Mouse (Mus musculus) stomach, embryonic 15.5 days (tissue): Measurements from ENCODE around the gene Ss18l1. TPM values are rescaled to one million over a fixed set of nuclear protein-coding genes. Genes with fewer than 3 reads are reported as not detected.

Experiments used
- ATAC-seq: fragments of 200-750 bp; cut with Nextera tagmentation; 2 replicates; pipeline ENCODE4 v1.8.0; 2017; ENCODE audit warnings: low read depth, moderate number of reproducible peaks, moderate TSS enrichment; ENCODE audit not compliant: insufficient read depth, low FRiP score
- H3K27ac ChIP-seq: fragments of 300-500 bp; sonication (generic); 2 replicates; pipeline ENCODE4 v1.5.1; 2015; ENCODE audit warnings: mild to moderate bottlenecking, inconsistent platforms
- H3K27me3 ChIP-seq: fragments of 300-500 bp; sonication (generic); replicated peaks from 2 replicates; pipeline ENCODE4 v1.6.1; 2015; ENCODE audit warnings: inconsistent platforms
- H3K36me3 ChIP-seq: fragments of 300-500 bp; sonication (generic); 2 replicates; pipeline ENCODE4 v1.6.1; 2015; ENCODE audit warnings: inconsistent platforms
- H3K4me1 ChIP-seq: fragments of 300-500 bp; sonication (generic); 2 replicates; pipeline ENCODE4 v1.6.1; 2015; ENCODE audit warnings: inconsistent platforms
- H3K4me2 ChIP-seq: fragments of 300-500 bp; sonication (generic); 2 replicates; pipeline ENCODE4 v1.6.1; 2015; ENCODE audit warnings: mild to moderate bottlenecking, inconsistent platforms
- H3K4me3 ChIP-seq: fragments of 300-500 bp; sonication (generic); replicated peaks from 2 replicates; pipeline ENCODE4 v1.5.1; 2015; ENCODE audit warnings: inconsistent platforms
- H3K9ac ChIP-seq: fragments of 300-500 bp; sonication (generic); 2 replicates; pipeline ENCODE4 v1.6.1; 2015; ENCODE audit warnings: inconsistent platforms
- H3K9me3 ChIP-seq: fragments of 300-500 bp; sonication (generic); 2 replicates; pipeline ENCODE4 v1.6.1; 2016; ENCODE audit warnings: inconsistent platforms
- WGBS: fragments of 180-500 bp; shearing (Covaris S2); methylation state at CpG from one replicate; pipeline ENCODE4 v1.1.7; 2015; 5-methylcytosine and 5-hydroxymethylcytosine counted together
- polyA plus RNA-seq: library from polyadenylated mRNA; unstranded; fragments of >200 nt; fragmentation: Nextera tagmentation; extraction: Ambion mirVana; gene quantifications from 2 replicates; pipeline ENCODE4 v1.2.1, GENCODE M21; 2015

Ss18l1 gene
- polyA plus RNA-seq, result 4.1 and 4.4 TPM in 2 replicates

DNA sequence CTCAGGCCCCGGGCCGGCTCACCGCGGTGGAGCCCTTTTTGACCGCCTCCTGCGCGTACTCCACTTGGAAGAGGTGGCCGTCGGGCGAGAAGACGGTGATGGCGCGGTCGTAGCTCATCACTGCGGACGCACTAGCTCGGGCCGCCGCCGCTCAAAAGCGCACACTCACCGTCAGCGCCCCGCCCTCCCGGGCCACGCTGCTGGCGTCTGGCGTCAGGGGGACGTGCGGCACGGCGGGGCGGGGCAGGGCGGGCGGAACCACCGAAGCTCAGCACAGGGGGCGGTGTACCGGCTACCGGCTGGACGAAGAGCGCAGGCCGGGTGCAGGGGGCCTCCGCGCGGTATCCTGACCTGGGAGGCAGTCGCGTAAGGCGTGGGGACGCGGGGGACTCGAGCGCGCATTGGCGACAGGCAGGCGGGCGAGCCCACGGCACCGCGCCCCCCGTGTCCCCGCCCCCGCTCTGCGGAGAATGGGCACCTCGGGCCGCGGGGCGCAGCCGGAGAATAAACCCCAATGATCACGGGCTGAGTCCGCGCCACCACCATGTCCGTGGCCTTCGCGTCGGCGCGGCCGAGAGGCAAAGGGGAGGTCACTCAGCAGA is at the start of gene Ss18l1, which contains the start of gene Psma7:
Gene Ss18l1, plus strand, starts transcription at position 254 of the 602 bp plus-strand sequence.
Gene Psma7, minus strand, starts transcription at position 178 of the 602 bp plus-strand sequence.
- Histone ChIP-seq H3K9me3 (no peaks in the 10 kb centered on the region), H3K9ac (peak within 1 kb of the TSS; percentile 85), H3K4me2 (peak within 1 kb of the TSS; percentile 97), H3K4me1 (peaks cover 19% of the 10 kb centered on the region), H3K36me3 (peaks cover 14% of the 10 kb centered on the region), H3K4me3 (peak within 1 kb of the TSS; percentile 90), H3K27ac (peak within 1 kb of the TSS; percentile 92), H3K27me3 (no peaks in the 10 kb centered on the region)
- under 1% methylated on average over 77 of the region's 78 CpGs for WGBS
- peak; percentile 97 for ATAC-seq

DNA sequence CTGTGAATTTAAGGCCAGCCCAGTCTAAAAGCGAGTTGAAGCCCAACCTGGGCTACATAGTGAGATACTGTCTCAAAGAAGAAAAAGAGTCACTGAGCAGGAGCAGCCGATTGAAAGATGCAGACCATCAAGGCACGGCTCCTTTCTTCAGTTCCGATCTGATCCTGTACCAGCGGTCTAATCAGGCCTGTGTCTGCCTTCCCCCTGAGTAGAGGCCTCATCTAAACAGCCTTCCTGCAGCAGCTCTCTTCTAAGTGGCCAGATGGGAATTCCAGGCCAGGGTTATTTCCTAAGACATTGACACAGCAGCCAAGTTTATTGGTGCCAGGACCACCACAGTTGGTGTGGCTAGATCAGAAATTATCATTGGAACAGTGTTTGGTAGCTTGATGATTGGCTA is 49.2 kb upstream of the Ss18l1 start:
- no peak for ATAC-seq
- no peaks in the 10 kb centered on the region for H3K36me3 ChIP-seq
- no peaks in the 10 kb centered on the region for H3K9me3 ChIP-seq
- no peak overlapping the region for H3K9ac ChIP-seq
- H3K27me3 ChIP-seq, result no peaks in the 10 kb centered on the region
- no peak overlapping the region for H3K27ac ChIP-seq
- H3K4me1 ChIP-seq, result no peaks in the 10 kb centered on the region
- no peak overlapping the region for H3K4me2 ChIP-seq
- 83% methylated on average over 5 of the region's 5 CpGs for WGBS
- no peak overlapping the region for H3K4me3 ChIP-seq

DNA sequence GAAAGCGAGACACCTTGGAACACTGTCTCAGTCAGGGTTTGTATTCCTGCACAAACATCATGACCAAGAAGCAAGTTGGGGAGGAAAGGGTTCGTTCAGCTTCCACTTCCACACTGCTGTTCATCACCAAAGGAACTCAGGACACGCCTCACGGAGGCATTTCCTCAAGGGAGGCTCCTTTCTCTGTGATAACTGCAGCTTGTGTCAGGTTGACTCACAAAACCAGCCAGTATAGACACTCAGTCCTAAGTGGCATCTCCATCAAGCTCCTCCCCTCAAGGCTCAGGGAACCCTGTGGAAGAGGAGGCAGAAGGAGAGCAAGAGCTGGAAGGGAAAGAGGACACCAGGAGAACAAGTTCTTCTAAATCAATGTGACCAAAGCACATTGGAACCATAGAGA is 43.9 kb upstream of the Ss18l1 start:
- Histone ChIP-seq H3K9ac (no peak overlapping the region), H3K27me3 (no peaks in the 10 kb centered on the region), H3K9me3 (no peaks in the 10 kb centered on the region), H3K36me3 (no peaks in the 10 kb centered on the region), H3K4me2 (no peak overlapping the region), H3K4me1 (no peaks in the 10 kb centered on the region), H3K27ac (no peak overlapping the region), H3K4me3 (no peak overlapping the region)
- no peak for ATAC-seq
- 67% methylated on average over 4 of the region's 4 CpGs for WGBS

DNA sequence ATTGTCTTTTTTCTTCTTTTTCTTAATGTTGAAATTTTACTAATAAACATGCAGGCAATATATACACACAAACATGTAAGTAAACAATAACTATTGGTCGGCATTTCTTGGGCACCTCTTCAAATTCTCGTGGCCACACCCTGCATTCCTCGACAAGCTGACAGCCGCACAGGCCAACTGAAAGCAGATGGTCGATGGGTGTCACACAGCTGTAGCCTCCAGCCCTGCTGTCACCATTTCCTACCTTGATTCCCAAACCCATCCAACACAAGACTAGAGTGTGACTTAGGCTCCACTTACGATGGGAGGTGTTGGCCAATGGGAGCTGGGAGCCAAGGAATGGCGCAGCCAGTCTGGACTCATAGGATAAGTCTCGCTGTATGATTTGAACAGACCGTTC is 40.7 kb upstream of the Ss18l1 start:
- Histone ChIP-seq H3K9me3 (no peaks in the 10 kb centered on the region), H3K4me3 (no peak overlapping the region), H3K27ac (no peak overlapping the region), H3K4me1 (no peaks in the 10 kb centered on the region), H3K36me3 (no peaks in the 10 kb centered on the region), H3K27me3 (no peaks in the 10 kb centered on the region), H3K4me2 (no peak overlapping the region), H3K9ac (no peak overlapping the region)
- 84% methylated on average over 9 of the region's 9 CpGs for WGBS
- ATAC-seq, result no peak

DNA sequence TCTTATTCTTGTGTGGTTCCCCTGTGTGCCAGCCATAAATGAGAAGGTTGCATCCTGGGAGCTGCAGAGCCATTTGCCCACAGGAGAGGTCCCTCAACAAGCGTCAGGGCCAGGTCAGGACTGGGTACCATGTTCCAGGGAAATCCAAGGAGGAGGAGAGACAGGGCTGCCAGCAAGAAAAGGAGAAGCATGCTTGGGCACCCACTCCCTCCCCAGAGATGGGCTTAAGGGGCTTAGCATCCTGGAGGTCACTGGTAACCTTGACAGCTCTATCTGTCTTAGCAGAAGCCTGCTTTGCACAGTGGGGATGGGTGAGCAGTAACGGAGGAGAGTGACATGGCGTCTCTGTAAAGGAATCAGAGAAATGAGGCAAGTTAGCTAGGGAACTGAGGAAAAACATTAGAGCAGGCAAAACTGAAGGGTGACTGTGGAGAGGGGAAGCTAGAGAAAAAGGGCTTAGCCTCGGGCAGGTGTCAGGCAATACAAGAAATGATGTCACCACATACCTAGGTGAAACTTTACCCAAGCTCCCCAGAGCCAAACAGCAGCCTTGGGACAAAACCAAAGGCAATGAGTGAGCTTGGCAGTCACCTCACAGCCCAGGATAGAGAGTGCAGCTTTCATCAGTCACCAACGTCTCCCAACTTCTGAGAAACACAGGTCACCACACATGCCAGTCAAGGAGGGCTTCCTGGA is 36.5 kb upstream of the Ss18l1 start:
- Histone ChIP-seq H3K9ac (no peak overlapping the region), H3K27ac (no peak overlapping the region), H3K27me3 (no peaks in the 10 kb centered on the region), H3K4me3 (no peak overlapping the region), H3K36me3 (no peaks in the 10 kb centered on the region), H3K4me2 (no peak overlapping the region), H3K9me3 (no peaks in the 10 kb centered on the region), H3K4me1 (no peaks in the 10 kb centered on the region)
- no peak for ATAC-seq
- WGBS, result 54% methylated on average over 5 of the region's 5 CpGs

DNA sequence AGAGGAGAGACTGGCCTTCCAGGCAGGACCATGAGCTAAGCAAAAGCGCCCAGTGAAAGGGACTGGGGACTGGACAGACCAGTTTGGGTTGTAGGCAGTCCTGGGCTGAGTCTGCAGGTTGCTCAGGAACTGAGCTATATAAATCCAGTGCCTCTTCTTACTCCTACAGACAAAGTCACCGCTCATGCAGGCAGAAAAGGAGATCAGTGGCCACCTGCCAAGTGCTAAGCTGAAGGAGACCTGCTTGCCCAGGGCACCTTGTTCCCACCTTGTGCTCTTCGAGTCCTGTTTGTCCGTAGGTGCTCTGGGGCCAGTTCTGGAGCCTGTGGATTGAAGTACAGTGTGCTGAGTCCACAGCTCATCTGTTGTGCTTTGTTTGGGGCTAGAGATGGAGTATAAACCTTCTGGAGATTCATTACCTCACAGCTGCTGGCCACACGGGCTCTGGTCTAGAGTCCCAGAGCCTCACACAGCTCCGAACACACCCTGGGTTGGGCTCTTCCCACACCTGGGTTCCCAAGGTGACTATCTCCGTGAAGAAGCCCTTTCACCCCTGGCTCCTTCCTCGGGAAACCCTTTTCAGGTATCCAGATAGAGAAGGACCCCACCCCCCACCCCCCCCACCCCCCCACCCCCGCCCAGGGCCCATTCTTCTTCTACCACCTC is 35.8 kb upstream of the Ss18l1 start:
- no peak overlapping the region for H3K4me2 ChIP-seq

DNA sequence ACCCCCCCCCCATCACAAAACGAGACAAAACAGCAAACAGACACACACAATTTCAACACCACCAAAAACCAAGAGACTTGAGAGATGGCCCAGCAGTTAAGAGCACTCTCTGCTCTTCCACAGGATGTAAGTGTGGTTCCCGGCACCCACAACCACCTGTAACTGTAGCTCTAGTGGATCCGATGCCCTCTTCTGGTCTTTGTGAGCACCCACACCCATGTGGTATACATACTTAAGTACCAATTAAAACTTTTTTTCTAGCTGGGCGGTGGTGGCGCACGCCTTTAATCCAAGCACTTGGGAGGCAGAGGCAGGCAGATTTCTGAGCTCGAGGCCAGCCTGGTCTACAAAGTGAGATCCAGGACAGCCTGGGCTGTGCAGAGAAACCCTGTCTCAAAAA is 31.6 kb upstream of the Ss18l1 start:
- Histone ChIP-seq H3K4me3 (no peak overlapping the region), H3K9ac (no peak overlapping the region), H3K27ac (no peak overlapping the region), H3K9me3 (no peaks in the 10 kb centered on the region), H3K27me3 (no peaks in the 10 kb centered on the region), H3K36me3 (no peaks in the 10 kb centered on the region), H3K4me1 (no peaks in the 10 kb centered on the region), H3K4me2 (no peak overlapping the region)
- no peak for ATAC-seq
- 87% methylated on average over 7 of the region's 7 CpGs for WGBS

More for the DNA sequence above, 35.8 kb upstream of the Ss18l1 start:
- Histone ChIP-seq H3K9ac (no peak overlapping the region), H3K4me3 (no peak overlapping the region), H3K9me3 (no peaks in the 10 kb centered on the region), H3K4me1 (no peaks in the 10 kb centered on the region), H3K36me3 (no peaks in the 10 kb centered on the region), H3K27ac (no peak overlapping the region), H3K27me3 (no peaks in the 10 kb centered on the region)
- ATAC-seq, result peak; percentile 63
- 38% methylated on average over 9 of the region's 9 CpGs for WGBS

DNA sequence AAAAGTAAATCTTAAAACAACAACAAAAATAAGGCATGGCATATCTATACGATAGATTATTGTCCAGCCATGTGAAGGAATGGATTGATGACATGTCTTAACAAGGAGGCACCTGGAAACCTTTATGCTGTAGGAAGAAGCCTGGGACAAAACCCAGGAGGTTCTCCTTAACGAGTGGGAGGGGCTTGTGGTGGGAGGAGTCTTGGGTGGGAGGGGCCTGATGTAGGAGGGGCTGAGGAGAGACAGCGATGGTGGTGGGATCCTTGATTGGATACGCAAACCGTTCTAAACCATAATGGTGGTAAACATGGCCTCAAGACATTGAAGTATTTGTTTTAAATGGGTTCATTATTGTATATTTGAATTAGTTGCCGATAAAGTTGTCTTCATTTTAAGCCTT is 30.9 kb upstream of the Ss18l1 start:
- ATAC-seq, result no peak
- Histone ChIP-seq H3K9me3 (no peaks in the 10 kb centered on the region), H3K4me1 (no peaks in the 10 kb centered on the region), H3K36me3 (no peaks in the 10 kb centered on the region), H3K4me3 (no peak overlapping the region), H3K27me3 (no peaks in the 10 kb centered on the region), H3K9ac (no peak overlapping the region), H3K4me2 (no peak overlapping the region), H3K27ac (no peak overlapping the region)
- WGBS, result 81% methylated on average over 6 of the region's 6 CpGs

DNA sequence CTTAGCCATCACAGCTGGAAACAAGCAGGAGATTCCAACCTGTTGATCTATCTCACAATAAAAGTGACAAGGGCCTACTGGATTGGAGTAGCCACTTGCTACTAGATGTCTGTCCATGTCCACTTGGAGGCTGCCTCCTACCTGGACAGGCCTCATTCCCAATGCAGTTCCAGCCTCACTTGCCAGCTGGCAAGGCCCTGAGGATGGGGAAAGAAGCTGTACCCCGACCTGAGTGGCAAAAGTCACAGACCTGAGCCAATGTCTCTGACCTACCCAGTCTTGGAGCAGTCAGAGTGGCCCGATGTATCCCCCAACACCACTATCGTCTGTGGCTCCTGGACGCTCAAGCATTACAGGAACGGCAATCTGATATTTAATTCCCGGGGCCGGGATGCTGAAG is 28.6 kb upstream of the Ss18l1 start:
- Histone ChIP-seq H3K36me3 (no peaks in the 10 kb centered on the region), H3K27ac (no peak overlapping the region), H3K9ac (no peak overlapping the region), H3K27me3 (no peaks in the 10 kb centered on the region), H3K9me3 (no peaks in the 10 kb centered on the region), H3K4me1 (peaks cover 7% of the 10 kb centered on the region), H3K4me3 (no peak overlapping the region), H3K4me2 (no peak overlapping the region)
- no peak for ATAC-seq
- WGBS, result 91% methylated on average over 7 of the region's 7 CpGs

DNA sequence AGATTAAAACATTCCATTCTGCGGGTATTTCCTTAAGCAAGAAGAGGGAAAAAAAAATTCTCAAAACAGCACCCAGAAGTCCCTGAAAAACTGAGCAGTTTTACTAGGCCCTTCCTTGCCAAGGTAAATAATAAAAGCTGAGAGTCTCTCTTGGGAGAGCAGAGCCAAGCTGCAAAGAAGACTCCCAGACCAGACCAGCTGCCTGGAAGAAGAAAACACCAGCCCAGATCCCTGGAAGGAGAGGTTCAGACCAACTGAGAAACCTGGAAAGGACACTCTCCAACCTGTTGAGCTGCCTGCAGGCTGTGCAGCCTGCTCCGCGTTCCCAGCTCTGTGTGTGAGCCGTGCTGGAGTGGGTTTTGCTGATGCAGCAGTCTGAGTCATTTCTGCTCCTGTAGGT is 24.7 kb upstream of the Ss18l1 start:
- no peak overlapping the region for H3K4me2 ChIP-seq
- H3K9ac ChIP-seq, result no peak overlapping the region
- H3K4me3 ChIP-seq, result no peak overlapping the region
- no peak overlapping the region for H3K27ac ChIP-seq
- H3K27me3 ChIP-seq, result peaks cover 4% of the 10 kb centered on the region; the same call in 1 of the 2 replicates
- no peaks in the 10 kb centered on the region for H3K36me3 ChIP-seq
- no peaks in the 10 kb centered on the region for H3K9me3 ChIP-seq
- 48% methylated on average over 4 of the region's 4 CpGs for WGBS
- ATAC-seq, result no peak
- H3K4me1 ChIP-seq, result peaks cover 7% of the 10 kb centered on the region

DNA sequence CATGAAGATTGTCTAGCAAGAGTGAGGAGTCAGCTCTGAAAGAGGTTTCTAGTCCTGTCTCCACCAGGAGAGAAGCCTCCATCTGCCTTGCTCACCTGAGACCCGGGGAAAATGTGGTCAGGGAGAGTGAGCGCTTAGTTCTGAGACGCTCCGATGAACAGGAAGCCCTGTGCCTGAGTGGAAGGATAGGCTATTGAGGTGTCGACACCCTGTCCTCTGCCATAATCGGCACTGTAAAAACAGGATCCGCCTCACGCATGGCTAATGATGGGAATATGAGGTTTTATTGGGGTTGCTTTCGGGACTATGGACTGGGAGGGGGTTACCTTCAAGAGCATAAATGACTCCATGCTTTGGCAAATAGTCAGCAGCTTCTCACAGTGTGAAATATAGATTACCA is 23.7 kb upstream of the Ss18l1 start:
- Histone ChIP-seq H3K27ac (no peak overlapping the region), H3K4me1 (peaks cover 7% of the 10 kb centered on the region), H3K36me3 (no peaks in the 10 kb centered on the region), H3K4me3 (no peak overlapping the region), H3K9ac (no peak overlapping the region), H3K9me3 (no peaks in the 10 kb centered on the region), H3K27me3 (peaks cover 7% of the 10 kb centered on the region; the same call in 1 of the 2 replicates), H3K4me2 (no peak overlapping the region)
- WGBS, result 82% methylated on average over 9 of the region's 9 CpGs
- no peak for ATAC-seq

DNA sequence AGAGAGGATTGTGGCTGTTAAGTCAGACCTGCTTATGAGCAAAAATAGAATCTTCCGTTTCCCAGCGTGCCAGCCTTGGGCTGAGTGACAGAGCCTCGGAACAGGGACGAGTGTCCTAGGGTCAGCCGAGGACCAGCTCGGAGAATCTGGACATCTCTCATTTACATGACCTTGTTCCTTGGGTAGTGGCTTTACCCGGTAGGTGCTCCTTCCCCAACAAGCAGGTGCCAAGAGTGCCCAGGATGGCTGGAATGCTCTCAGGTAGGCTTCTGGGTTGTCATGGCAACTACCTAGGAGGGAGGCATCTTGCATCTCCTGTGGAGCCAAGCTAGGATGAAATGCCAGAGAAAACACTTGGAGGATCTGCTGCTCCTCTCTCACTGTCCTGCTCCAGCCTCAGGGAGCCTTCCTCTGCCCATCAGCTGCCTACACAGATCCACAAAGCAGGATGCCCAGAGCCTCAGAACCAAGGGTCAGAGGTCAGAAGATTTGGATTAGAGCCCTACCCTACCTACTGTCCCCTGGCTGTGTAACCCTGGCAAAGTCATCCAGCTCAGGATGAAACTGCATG is 22.1 kb upstream of the Ss18l1 start:
- Histone ChIP-seq H3K4me2 (no peak overlapping the region), H3K9ac (no peak overlapping the region)

More for the DNA sequence above, 22.1 kb upstream of the Ss18l1 start:
- WGBS, result 82% methylated on average over 7 of the region's 7 CpGs
- Histone ChIP-seq H3K4me3 (no peak overlapping the region), H3K27me3 (peaks cover 7% of the 10 kb centered on the region; the same call in 1 of the 2 replicates), H3K27ac (no peak overlapping the region), H3K36me3 (no peaks in the 10 kb centered on the region), H3K9me3 (no peaks in the 10 kb centered on the region), H3K4me1 (peaks cover 7% of the 10 kb centered on the region)
- no peak for ATAC-seq
